Mouse (Mus musculus) layer of hippocampus, postnatal 36 days (tissue): Measurements from ENCODE around the gene Eps8l2. TPM values are rescaled to one million over a fixed set of nuclear protein-coding genes. Genes with fewer than 3 reads are reported as not detected.
"Not testable (repeated sequence)": the region's sequence is repeated elsewhere in the genome, so short reads cannot be mapped to it uniquely, and the experiment has no call there.

Experiments
- DNase-seq, 2 experiments: peaks; one replicate each; pipeline ENCODE4 v3.0.0; 2022
- total RNA-seq, 2 experiments: library from RNA; stranded (reverse); gene quantifications; 2 replicates each; pipeline ENCODE4 v1.2.3; 2021

Gene Eps8l2
- total RNA-seq, 2 experiments from 2014 or later = 4.6 to 5.8 TPM

GRCm38 (mm10) chr7:141367358-141367757 is 28.7 kb downstream of the Eps8l2 start:
- DNase-seq = no peak

GRCm38 (mm10) chr7:141369918-141370317 is 31.2 kb downstream of the Eps8l2 start:
- DNase-seq = no peak

GRCm38 (mm10) chr7:141371942-141372595 is 33.4 kb downstream of the Eps8l2 start:
- DNase-seq = no peak

GRCm38 (mm10) chr7:141373611-141374010 is 34.9 kb downstream of the Eps8l2 start:
- DNase-seq = no peak

- no peak for DNase-seq
Observed at GRCm38 (mm10) chr7:141374399-141374798, 35.7 kb downstream of the Eps8l2 start.

GRCm38 (mm10) chr7:141379584-141379983 is 40.9 kb downstream of the Eps8l2 start:
- DNase-seq = no peak

GRCm38 (mm10) chr7:141381068-141381835 is 42.6 kb downstream of the Eps8l2 start:
- no peak for DNase-seq

GRCm38 (mm10) chr7:141387807-141388486 is 49.3 kb downstream of the Eps8l2 start:
- no peak for DNase-seq

GRCm38 (mm10) chr7:141388487-141389109 is 49.9 kb downstream of the Eps8l2 start:
- no peak for DNase-seq

- DNase-seq = no peak
Observed at GRCm38 (mm10) chr7:141390326-141391259, 51.9 kb downstream of the Eps8l2 start.

GRCm38 (mm10) chr7:141391625-141392551 is 53.2 kb downstream of the Eps8l2 start, which contains the start of gene Taldo1:
Gene Taldo1, plus strand, starts transcription at chr7:141392199.
- DNase-seq = peak; percentile 95 to 96

- no peak for DNase-seq
Observed at GRCm38 (mm10) chr7:141392552-141393222, 54.0 kb downstream of the Eps8l2 start.

- no peak for DNase-seq
Observed at GRCm38 (mm10) chr7:141394158-141394557, 55.5 kb downstream of the Eps8l2 start.

- peak; percentile 33 to 39 for DNase-seq
Observed at GRCm38 (mm10) chr7:141394771-141395170, 56.1 kb downstream of the Eps8l2 start.

- no peak for DNase-seq
Observed at GRCm38 (mm10) chr7:141395348-141395747, 56.7 kb downstream of the Eps8l2 start.

- DNase-seq = no peak
Observed at GRCm38 (mm10) chr7:141403305-141403704, 64.6 kb downstream of the Eps8l2 start.

- no peak for DNase-seq
Observed at GRCm38 (mm10) chr7:141405466-141405865, 66.8 kb downstream of the Eps8l2 start.

GRCm38 (mm10) chr7:141407670-141408069 is 69.0 kb downstream of the Eps8l2 start:
- DNase-seq = not testable (repeated sequence)

GRCm38 (mm10) chr7:141408833-141409232 is 70.2 kb downstream of the Eps8l2 start:
- DNase-seq = peak; percentile 83 to 85

- DNase-seq = no peak
Observed at GRCm38 (mm10) chr7:141410631-141411030, 72.0 kb downstream of the Eps8l2 start.
